Mouse (Mus musculus): ENCODE results near the gene Eea1.

- TF ChIP-seq CTCF (IDR thresholded peaks at IDR 0.05; ENCODE audit: control insufficient read depth, insufficient read depth, insufficient read length) (no peak), MYOD1 (IDR thresholded peaks at IDR 0.05; ENCODE audit: control insufficient read depth, insufficient read length, low read depth) (no peak), MAX (IDR thresholded peaks at IDR 0.05) (no peak), CEBPB (IDR thresholded peaks at IDR 0.05; ENCODE audit: low read depth) (no peak), USF1 (IDR thresholded peaks at IDR 0.05; ENCODE audit: low read depth) (no peak), MYOG (IDR thresholded peaks at IDR 0.05; ENCODE audit: control insufficient read depth, extremely low read depth, insufficient read length) (no peak), FOSL1 (IDR thresholded peaks at IDR 0.05; ENCODE audit: insufficient read depth, low read length, poor library complexity, severe bottlenecking) (no peak)
These were observed 17.1 kb downstream of the Eea1 start for GRCm38 (mm10) chr10:95957574-95957973.

Data from C2C12 (cell line).